Mouse (Mus musculus): ENCODE measurements at regions not wholly inside any gene's neighbourhood (a gene's known extent, or its start where the extent isn't known, plus 50 kb on each side); places are given as distances from the start of the nearest gene placed in this dataset.

- no peak for DNase-seq
Observed at GRCm38 (mm10) chr16:18683556-18683955, 53.8 kb upstream of the Sept5 start.

GRCm38 (mm10) chr16:18686044-18686761 lies 56.4 kb upstream of the Sept5 start:
- DNase-seq, result no peak

- peak; percentile 56 for DNase-seq
Observed at GRCm38 (mm10) chr16:18686916-18687315, 57.2 kb upstream of the Sept5 start.

- peak; percentile 13 for DNase-seq
Observed at GRCm38 (mm10) chr16:18687367-18687766, 57.6 kb upstream of the Sept5 start.

GRCm38 (mm10) chr16:18695596-18695995 lies 65.8 kb upstream of the Sept5 start:
- no peak for DNase-seq

GRCm38 (mm10) chr16:18696074-18696819 lies 66.5 kb upstream of the Sept5 start:
- peak; percentile 76 for DNase-seq

- DNase-seq, result no peak
Observed at GRCm38 (mm10) chr16:18696820-18697168, 67.0 kb upstream of the Sept5 start.

GRCm38 (mm10) chr16:18704126-18704525 lies 72.5 kb upstream of the Cldn5 start:
- no peak for DNase-seq

- DNase-seq, result no peak
Observed at GRCm38 (mm10) chr16:18705028-18705648, 71.5 kb upstream of the Cldn5 start.

- no peak for DNase-seq
Observed at GRCm38 (mm10) chr16:18711637-18712125, 65.0 kb upstream of the Cldn5 start.

GRCm38 (mm10) chr16:18713017-18713416 lies 63.6 kb upstream of the Cldn5 start:
- no peak for DNase-seq

GRCm38 (mm10) chr16:18715381-18715780 lies 61.3 kb upstream of the Cldn5 start:
- no peak for DNase-seq

- no peak for DNase-seq
Observed at GRCm38 (mm10) chr16:18718040-18718439, 58.6 kb upstream of the Cldn5 start.

GRCm38 (mm10) chr16:18720433-18721233 lies 56.0 kb upstream of the Cldn5 start:
- no peak for DNase-seq

- no peak for DNase-seq
Observed at GRCm38 (mm10) chr16:18723186-18723843, 53.3 kb upstream of the Cldn5 start.

- DNase-seq, result no peak
Observed at GRCm38 (mm10) chr16:18723874-18724273, 52.8 kb upstream of the Cldn5 start.

GRCm38 (mm10) chr16:18724706-18725105 lies 51.9 kb upstream of the Cldn5 start:
- no peak for DNase-seq
